ENCODE assay signal across 17 mouse cellular contexts in genomic region chr17:15193831-15194230, GRCm38 (mm10).
DNase-seq lines count a peak whose midpoint lies in the region; ATAC-seq and TF ChIP-seq lines count a peak whose summit lies in the region.
"Had no signal": no experiment of that assay in that cellular context is flagged by ENCODE, and none has a peak within 500 bp of the region (broad histone marks: within the 10 kb centered on the region; RNA-seq: fewer than 3 reads in every experiment).

No protein-coding gene starts in this region.

- WGBS in forebrain, embryonic 14.5 days, result 56% methylated on average over 6 of the region's 6 CpGs
- 83% methylated on average over 6 of the region's 6 CpGs for WGBS in forebrain, embryonic 10.5 days
- 72% methylated on average over 6 of the region's 6 CpGs for WGBS in midbrain, embryonic 11.5 days
- WGBS in midbrain, embryonic 13.5 days, result 57% methylated on average over 6 of the region's 6 CpGs
- WGBS in forebrain, postnatal 0 days, result 26% methylated on average over 6 of the region's 6 CpGs
- 50% methylated on average over 6 of the region's 6 CpGs for WGBS in stomach, postnatal 0 days

- no peaks in the 10 kb centered on the region for H3K27me3 ChIP-seq in forebrain, embryonic 14.5 days (replicated peaks; ENCODE audit: control insufficient read depth, insufficient read depth, low read length)
- H3K27me3 ChIP-seq in forebrain, embryonic 10.5 days (ENCODE audit: poor library complexity, severe bottlenecking), result no peaks in the 10 kb centered on the region
- no peaks in the 10 kb centered on the region; the same call in 1 of the 2 replicates for H3K27me3 ChIP-seq in midbrain, embryonic 11.5 days (ENCODE audit: control insufficient read depth, insufficient read depth, low read length)
- H3K27me3 ChIP-seq in midbrain, embryonic 13.5 days, result no peaks in the 10 kb centered on the region
- H3K27me3 ChIP-seq in forebrain, postnatal 0 days (ENCODE audit: insufficient read depth, low read length), result no peaks in the 10 kb centered on the region
- H3K27me3 ChIP-seq in stomach, postnatal 0 days (ENCODE audit: control insufficient read depth, insufficient read depth, low read length), result no peaks in the 10 kb centered on the region
- H3K27me3 ChIP-seq: CH12.LX had no signal

- no peak for TF ChIP-seq CTCF in forebrain, postnatal 0 days (IDR thresholded peaks at IDR 0.05; ENCODE audit: low read depth)
- TF ChIP-seq CTCF in stomach, postnatal 0 days (IDR thresholded peaks at IDR 0.05; ENCODE audit: low read depth), result no peak

- no peak overlapping the region for H3K9ac ChIP-seq in forebrain, embryonic 14.5 days (ENCODE audit: low read length)
- H3K9ac ChIP-seq in midbrain, embryonic 11.5 days (ENCODE audit: low read length), result no peak overlapping the region
- H3K9ac ChIP-seq in midbrain, embryonic 13.5 days (replicated peaks), result no peak overlapping the region
- H3K9ac ChIP-seq in forebrain, postnatal 0 days, result no peak overlapping the region
- H3K9ac ChIP-seq in stomach, postnatal 0 days (ENCODE audit: low read length), result no peak overlapping the region
- H3K9ac ChIP-seq: liver, postnatal 0 days had no signal

- peak; percentile 49 for DNase-seq in forebrain, embryonic 14.5 days (ENCODE audit: low spot score)
- DNase-seq in forebrain, embryonic 10.5 days (ENCODE audit: extremely low spot score, low spot score), result no peak
- peak; percentile 81 for DNase-seq in midbrain, embryonic 11.5 days (ENCODE audit: low spot score, missing footprints)
- DNase-seq in forebrain, postnatal 0 days, result peak; percentile 42
- DNase-seq in stomach, postnatal 0 days (ENCODE audit: low spot score), result no peak
- DNase-seq in right cerebral cortex, postnatal 4 days, result no peak
- DNase-seq: adrenal gland, adult 8-10 months; cerebellum, adult 18-20 months; gastrocnemius, postnatal 10 days; kidney, adult 2 months; kidney, postnatal 25 days; liver; liver, postnatal 0 days; right cerebral cortex, postnatal 14 days; thymus, postnatal 4 days had no signal

- ATAC-seq in forebrain, embryonic 14.5 days, result no peak
- no peak for ATAC-seq in midbrain, embryonic 11.5 days (ENCODE audit: low FRiP score)
- no peak for ATAC-seq in midbrain, embryonic 13.5 days
- ATAC-seq in forebrain, postnatal 0 days, result peak; percentile 21; the same call in 1 of the 2 replicates
- no peak for ATAC-seq in stomach, postnatal 0 days (ENCODE audit: low FRiP score, low TSS enrichment)

- H3K27ac ChIP-seq in forebrain, embryonic 14.5 days (ENCODE audit: low read depth, low read length), result no peak overlapping the region
- H3K27ac ChIP-seq in forebrain, embryonic 10.5 days, result no peak overlapping the region
- H3K27ac ChIP-seq in midbrain, embryonic 11.5 days (ENCODE audit: low read depth, low read length), result no peak overlapping the region
- H3K27ac ChIP-seq in midbrain, embryonic 13.5 days, result no peak overlapping the region
- H3K27ac ChIP-seq in forebrain, postnatal 0 days (ENCODE audit: low read depth, low read length), result no peak overlapping the region
- H3K27ac ChIP-seq in stomach, postnatal 0 days (replicated peaks), result peak overlapping the region; percentile 72

- H3K4me1 ChIP-seq in forebrain, embryonic 14.5 days (ENCODE audit: control insufficient read depth, insufficient read depth, low read length), result peaks cover 19% of the 10 kb centered on the region
- peaks cover 51% of the 10 kb centered on the region for H3K4me1 ChIP-seq in forebrain, embryonic 10.5 days
- H3K4me1 ChIP-seq in midbrain, embryonic 11.5 days (ENCODE audit: control insufficient read depth, insufficient read depth, low read length), result peaks cover 11% of the 10 kb centered on the region
- peaks cover 23% of the 10 kb centered on the region for H3K4me1 ChIP-seq in midbrain, embryonic 13.5 days (replicated peaks)
- peaks cover 13% of the 10 kb centered on the region; the same call in 1 of the 2 replicates for H3K4me1 ChIP-seq in forebrain, postnatal 0 days (ENCODE audit: insufficient read depth)
- peaks cover 8% of the 10 kb centered on the region; the same call in 1 of the 2 replicates for H3K4me1 ChIP-seq in stomach, postnatal 0 days (replicated peaks; ENCODE audit: control insufficient read depth, insufficient read depth)

- H3K9me3 ChIP-seq in forebrain, embryonic 14.5 days (replicated peaks; ENCODE audit: control insufficient read depth, low read length), result no peaks in the 10 kb centered on the region
- H3K9me3 ChIP-seq in forebrain, embryonic 10.5 days, result no peaks in the 10 kb centered on the region
- H3K9me3 ChIP-seq in midbrain, embryonic 11.5 days (ENCODE audit: control insufficient read depth, low read length), result no peaks in the 10 kb centered on the region
- no peaks in the 10 kb centered on the region for H3K9me3 ChIP-seq in midbrain, embryonic 13.5 days
- no peaks in the 10 kb centered on the region for H3K9me3 ChIP-seq in forebrain, postnatal 0 days (ENCODE audit: low read length)
- no peaks in the 10 kb centered on the region for H3K9me3 ChIP-seq in stomach, postnatal 0 days (ENCODE audit: control insufficient read depth, low read length)

- no peak for TF ChIP-seq EP300 in stomach, postnatal 0 days (optimal IDR thresholded peaks at IDR 0.05)

- H3K4me2 ChIP-seq in forebrain, embryonic 14.5 days (ENCODE audit: low read length), result no peak overlapping the region
- no peak overlapping the region for H3K4me2 ChIP-seq in midbrain, embryonic 11.5 days
- H3K4me2 ChIP-seq in midbrain, embryonic 13.5 days (replicated peaks), result no peak overlapping the region
- H3K4me2 ChIP-seq in forebrain, postnatal 0 days (ENCODE audit: low read depth), result no peak overlapping the region
- H3K4me2 ChIP-seq in stomach, postnatal 0 days (replicated peaks; ENCODE audit: low read depth), result no peak overlapping the region

- no peak overlapping the region for H3K4me3 ChIP-seq in forebrain, embryonic 14.5 days (ENCODE audit: low read depth, low read length)
- no peak overlapping the region for H3K4me3 ChIP-seq in forebrain, embryonic 10.5 days
- H3K4me3 ChIP-seq in midbrain, embryonic 11.5 days (ENCODE audit: low read depth, low read length), result no peak overlapping the region
- H3K4me3 ChIP-seq in midbrain, embryonic 13.5 days (replicated peaks), result no peak overlapping the region
- H3K4me3 ChIP-seq in forebrain, postnatal 0 days (ENCODE audit: low read depth, low read length), result no peak overlapping the region
- H3K4me3 ChIP-seq in stomach, postnatal 0 days (ENCODE audit: low read depth, low read length), result no peak overlapping the region

- H3K36me3 ChIP-seq in forebrain, embryonic 14.5 days (ENCODE audit: control insufficient read depth, insufficient read depth, low read length), result no peaks in the 10 kb centered on the region
- no peaks in the 10 kb centered on the region for H3K36me3 ChIP-seq in forebrain, embryonic 10.5 days (replicated peaks)
- H3K36me3 ChIP-seq in midbrain, embryonic 11.5 days (ENCODE audit: control insufficient read depth, insufficient read depth, low read length), result no peaks in the 10 kb centered on the region
- no peaks in the 10 kb centered on the region for H3K36me3 ChIP-seq in midbrain, embryonic 13.5 days
- H3K36me3 ChIP-seq in forebrain, postnatal 0 days (ENCODE audit: insufficient read depth), result no peaks in the 10 kb centered on the region
- no peaks in the 10 kb centered on the region for H3K36me3 ChIP-seq in stomach, postnatal 0 days (ENCODE audit: control insufficient read depth, insufficient read depth, low read length)

Comparison
In these comparisons a context has a peak if more than half of its experiments do, and no peak if none do; other contexts are left out.
1. DNase-seq: peak in forebrain, embryonic 14.5 days (single experiment), midbrain, embryonic 11.5 days (single experiment) and forebrain, postnatal 0 days (single experiment); none in forebrain, embryonic 10.5 days (single experiment), stomach, postnatal 0 days (single experiment) and right cerebral cortex, postnatal 4 days (single experiment).